Mouse (Mus musculus) kidney, adult 2 months (tissue): ENCODE measurements around the gene Rasal2.

Experiments used
- CTCF ChIP-seq: fragments of 200-500 bp; conservative IDR thresholded peaks from 2 replicates; pipeline ENCODE4 v1.5.1; 2011; ENCODE audit warnings: low read depth, mild to moderate bottlenecking, control low read depth, low read length, moderate library complexity, mixed read lengths; ENCODE audit not compliant: insufficient read depth, insufficient read length
- POLR2A ChIP-seq: fragments of 200-500 bp; IDR thresholded peaks from one replicate; pipeline ENCODE4 v1.6.1; 2011; ENCODE audit warnings: low read depth, low read length, control low read depth

GRCm38 (mm10) chr1:157380694-157381093 lies 31.7 kb downstream of the Rasal2 start:
- TF ChIP-seq POLR2A (no peak), CTCF (no peak)
